Mouse (Mus musculus) hindbrain, embryonic 15.5 days (tissue): ENCODE data around the gene Snrnp40. TPM values are rescaled to one million over a fixed set of nuclear protein-coding genes. Genes with fewer than 3 reads are reported as not detected.

Experiments used
- ATAC-seq: fragments of 200-750 bp; cut with Nextera tagmentation; 2 replicates; pipeline ENCODE4 v1.8.0; 2017; ENCODE audit warnings: low read depth, moderate number of reproducible peaks, moderate TSS enrichment; ENCODE audit not compliant: low FRiP score
- H3K27ac ChIP-seq: fragments of 300-500 bp; sonication (generic); replicated peaks from 2 replicates; pipeline ENCODE4 v1.5.1; 2015; ENCODE audit warnings: mild to moderate bottlenecking, inconsistent platforms
- H3K27me3 ChIP-seq: fragments of 300-500 bp; sonication (generic); 2 replicates; pipeline ENCODE4 v1.6.1; 2015; ENCODE audit warnings: control low read depth, inconsistent platforms
- H3K36me3 ChIP-seq: fragments of 300-500 bp; sonication (generic); 2 replicates; pipeline ENCODE4 v1.6.1; 2015; ENCODE audit warnings: control low read depth, inconsistent platforms
- H3K4me1 ChIP-seq: fragments of 300-500 bp; sonication (generic); replicated peaks from 2 replicates; pipeline ENCODE4 v1.6.1; 2015; ENCODE audit warnings: control low read depth, inconsistent platforms
- H3K4me2 ChIP-seq: fragments of 300-500 bp; sonication (generic); 2 replicates; pipeline ENCODE4 v1.6.1; 2015; ENCODE audit warnings: moderate library complexity, mild to moderate bottlenecking, inconsistent platforms
- H3K4me3 ChIP-seq: fragments of 300-500 bp; sonication (generic); 2 replicates; pipeline ENCODE4 v1.5.1; 2015; ENCODE audit warnings: mild to moderate bottlenecking, inconsistent platforms
- H3K9ac ChIP-seq: fragments of 300-500 bp; sonication (generic); 2 replicates; pipeline ENCODE4 v1.6.1; 2015; ENCODE audit warnings: inconsistent platforms
- H3K9me3 ChIP-seq: fragments of 300-500 bp; sonication (generic); 2 replicates; pipeline ENCODE4 v1.6.1; 2016; ENCODE audit warnings: control low read depth, inconsistent platforms
- WGBS: fragments of 180-500 bp; shearing (Covaris S2); methylation state at CpG from one replicate; pipeline ENCODE4 v1.1.7; 2015; 5-methylcytosine and 5-hydroxymethylcytosine counted together
- polyA plus RNA-seq: library from polyadenylated mRNA; unstranded; fragments of >200 nt; fragmentation: Nextera tagmentation; extraction: Ambion mirVana; gene quantifications from 2 replicates; pipeline ENCODE4 v1.2.1, GENCODE M21; 2015

Gene Snrnp40
- polyA plus RNA-seq, result 95.3 and 98.3 TPM in 2 replicates

GRCm38 (mm10) chr4:130359486-130360237, at the start of gene Snrnp40, which contains the start of gene Zcchc17:
TSS of gene Snrnp40 (plus strand) at chr4:130360132.
TSS of gene Zcchc17 (minus strand) at chr4:130359943.
- H3K4me1 ChIP-seq, result peaks cover 27% of the 10 kb centered on the region
- H3K9me3 ChIP-seq, result no peaks in the 10 kb centered on the region
- no peaks in the 10 kb centered on the region for H3K27me3 ChIP-seq
- H3K36me3 ChIP-seq, result peaks cover 14% of the 10 kb centered on the region
- peak within 1 kb of the TSS; percentile 81 for H3K4me3 ChIP-seq
- ATAC-seq, result peak; percentile 99
- peak within 1 kb of the TSS; percentile 93 for H3K9ac ChIP-seq
- under 1% methylated on average over 49 of the region's 49 CpGs for WGBS
- H3K27ac ChIP-seq, result peak within 1 kb of the TSS; percentile 85
- H3K4me2 ChIP-seq, result peak within 1 kb of the TSS; percentile 81

DNA sequence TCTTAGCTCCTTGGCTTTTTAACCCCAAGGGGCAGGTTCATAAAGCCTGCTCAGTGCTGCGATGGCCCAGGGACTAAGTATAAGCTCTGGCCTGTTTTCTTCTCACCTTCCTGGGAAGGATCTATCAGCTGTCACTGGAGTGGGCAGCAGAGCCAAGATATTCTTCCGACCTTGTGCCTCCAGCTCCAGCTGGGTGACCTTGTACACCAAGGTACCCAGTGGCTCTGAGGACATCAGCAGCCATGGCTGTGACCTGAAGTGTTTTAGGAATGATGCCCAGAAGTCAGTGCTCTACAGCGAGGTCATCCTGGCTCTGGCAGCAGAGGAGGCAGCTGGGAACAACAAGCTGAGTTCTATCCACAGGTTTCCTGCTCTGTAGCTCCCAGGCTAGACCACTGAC, 47.4 kb upstream of the Snrnp40 start:
- H3K36me3 ChIP-seq, result peaks cover 20% of the 10 kb centered on the region
- no peaks in the 10 kb centered on the region for H3K27me3 ChIP-seq
- H3K9ac ChIP-seq, result no peak overlapping the region
- H3K27ac ChIP-seq, result no peak overlapping the region
- no peaks in the 10 kb centered on the region for H3K9me3 ChIP-seq
- H3K4me1 ChIP-seq, result peaks cover 25% of the 10 kb centered on the region
- no peak overlapping the region for H3K4me3 ChIP-seq
- H3K4me2 ChIP-seq, result no peak overlapping the region
- no peak for ATAC-seq
- WGBS, result 97% methylated on average over 3 of the region's 3 CpGs

DNA sequence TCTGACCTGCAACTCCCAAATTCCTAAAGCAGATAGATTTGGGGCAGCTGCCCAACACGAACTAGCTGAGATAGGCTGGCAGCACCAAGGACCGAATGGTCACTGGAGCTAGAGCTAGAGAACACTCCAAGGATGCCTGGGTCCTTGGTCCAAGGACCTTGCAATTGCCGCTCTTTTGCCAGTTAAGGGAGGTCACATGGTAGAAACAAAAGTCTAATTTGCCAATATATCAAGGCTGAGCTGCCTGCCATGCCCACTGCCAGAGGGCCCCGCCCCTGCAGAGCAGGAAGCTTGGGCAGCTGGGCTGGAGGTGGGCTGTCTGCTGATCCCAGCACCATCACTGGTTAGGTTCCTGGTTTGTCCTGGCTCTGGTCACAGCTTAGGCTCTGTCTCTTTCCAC, 46.4 kb upstream of the Snrnp40 start:
- Histone ChIP-seq H3K9me3 (no peaks in the 10 kb centered on the region), H3K4me3 (no peak overlapping the region), H3K9ac (no peak overlapping the region), H3K4me2 (no peak overlapping the region), H3K36me3 (peaks cover 21% of the 10 kb centered on the region), H3K27ac (no peak overlapping the region), H3K4me1 (peaks cover 20% of the 10 kb centered on the region), H3K27me3 (no peaks in the 10 kb centered on the region)
- 91% methylated on average over 4 of the region's 4 CpGs for WGBS
- ATAC-seq, result no peak

DNA sequence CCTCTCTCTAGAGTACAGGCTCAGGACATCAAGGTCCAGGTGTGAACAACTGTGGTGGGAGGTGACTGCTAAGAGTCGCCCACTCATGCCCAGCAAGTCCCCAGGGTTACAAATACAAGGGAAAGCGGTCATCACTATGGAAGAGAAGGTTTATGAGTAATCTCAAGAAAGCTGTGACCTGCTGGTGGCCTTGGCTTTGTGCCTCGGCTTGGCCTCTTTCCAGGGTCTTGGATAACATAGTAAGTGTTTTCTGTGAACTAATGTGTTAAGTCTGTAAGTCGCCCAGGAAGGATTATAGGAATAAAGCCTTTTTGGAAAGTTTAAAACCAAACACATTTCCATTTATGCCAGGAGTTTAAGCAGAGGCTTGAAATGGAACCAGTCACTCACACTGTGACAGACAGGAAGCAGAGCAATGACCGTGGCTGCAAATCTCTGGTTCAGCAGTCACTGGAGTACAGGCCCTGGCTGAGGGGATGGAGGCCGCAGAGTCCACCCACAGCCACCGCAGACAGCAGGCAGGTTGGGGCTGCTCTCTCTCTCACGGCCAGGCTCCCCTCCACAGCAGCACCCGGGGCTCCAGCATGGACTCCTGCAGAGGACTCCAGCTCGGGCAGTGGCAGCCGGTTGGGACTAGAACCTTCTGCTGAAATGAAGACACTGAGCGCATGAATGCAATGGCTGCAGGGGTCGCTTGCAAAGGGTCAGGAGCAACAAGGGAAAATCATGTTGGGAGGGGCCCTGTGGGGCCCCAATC, 44.0 kb upstream of the Snrnp40 start:
- no peaks in the 10 kb centered on the region for H3K27me3 ChIP-seq
- no peak for ATAC-seq
- no peak overlapping the region for H3K4me2 ChIP-seq
- H3K9me3 ChIP-seq, result no peaks in the 10 kb centered on the region
- H3K36me3 ChIP-seq, result peaks cover 25% of the 10 kb centered on the region
- H3K4me3 ChIP-seq, result no peak overlapping the region
- no peaks in the 10 kb centered on the region for H3K4me1 ChIP-seq
- H3K27ac ChIP-seq, result 0 out of 2 replicates have a peak overlapping the region, but pooled peaks have one; percentile 8
- WGBS, result 70% methylated on average over 13 of the region's 13 CpGs
- H3K9ac ChIP-seq, result no peak overlapping the region

DNA sequence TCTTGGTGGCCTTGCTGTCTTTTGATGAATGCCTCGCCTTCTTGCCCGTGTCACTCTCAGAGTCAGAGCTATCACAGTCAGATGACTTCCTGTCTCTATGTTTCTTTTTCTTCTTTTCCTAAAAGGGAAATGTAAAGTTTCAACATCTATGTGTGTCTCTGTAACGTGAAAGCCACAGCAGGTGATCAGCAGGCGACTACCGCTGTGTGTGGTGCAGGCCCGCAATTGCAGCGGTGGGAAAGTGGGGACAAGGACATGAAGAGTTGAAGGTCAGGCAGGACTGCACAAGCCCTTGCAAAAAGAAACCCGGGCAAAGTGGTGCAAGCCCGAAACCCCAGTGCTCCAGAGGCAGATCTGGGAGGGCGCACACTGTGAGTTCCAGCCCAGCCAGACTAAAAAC, 43.2 kb upstream of the Snrnp40 start:
- peaks cover 27% of the 10 kb centered on the region for H3K36me3 ChIP-seq

GRCm38 (mm10) chr4:130318122-130318521, 41.8 kb upstream of the Snrnp40 start:
- no peak overlapping the region for H3K27ac ChIP-seq
- H3K4me1 ChIP-seq, result no peaks in the 10 kb centered on the region
- no peaks in the 10 kb centered on the region for H3K9me3 ChIP-seq
- H3K27me3 ChIP-seq, result no peaks in the 10 kb centered on the region
- WGBS, result 59% methylated on average over 3 of the region's 3 CpGs
- H3K4me3 ChIP-seq, result no peak overlapping the region
- no peak overlapping the region for H3K4me2 ChIP-seq
- peaks cover 37% of the 10 kb centered on the region for H3K36me3 ChIP-seq
- no peak overlapping the region for H3K9ac ChIP-seq
- no peak for ATAC-seq

More for the DNA sequence above, 43.2 kb upstream of the Snrnp40 start:
- 81% methylated on average over 10 of the region's 10 CpGs for WGBS
- Histone ChIP-seq H3K9ac (no peak overlapping the region), H3K4me2 (no peak overlapping the region), H3K9me3 (no peaks in the 10 kb centered on the region), H3K27me3 (no peaks in the 10 kb centered on the region), H3K4me1 (no peaks in the 10 kb centered on the region), H3K27ac (no peak overlapping the region), H3K4me3 (no peak overlapping the region)
- no peak for ATAC-seq

GRCm38 (mm10) chr4:130319564-130319963, 40.4 kb upstream of the Snrnp40 start:
- Histone ChIP-seq H3K4me2 (no peak overlapping the region), H3K9ac (no peak overlapping the region), H3K4me3 (no peak overlapping the region), H3K36me3 (peaks cover 42% of the 10 kb centered on the region), H3K27me3 (no peaks in the 10 kb centered on the region), H3K9me3 (no peaks in the 10 kb centered on the region), H3K27ac (no peak overlapping the region), H3K4me1 (no peaks in the 10 kb centered on the region)
- ATAC-seq, result no peak
- 86% methylated on average over 7 of the region's 7 CpGs for WGBS

DNA sequence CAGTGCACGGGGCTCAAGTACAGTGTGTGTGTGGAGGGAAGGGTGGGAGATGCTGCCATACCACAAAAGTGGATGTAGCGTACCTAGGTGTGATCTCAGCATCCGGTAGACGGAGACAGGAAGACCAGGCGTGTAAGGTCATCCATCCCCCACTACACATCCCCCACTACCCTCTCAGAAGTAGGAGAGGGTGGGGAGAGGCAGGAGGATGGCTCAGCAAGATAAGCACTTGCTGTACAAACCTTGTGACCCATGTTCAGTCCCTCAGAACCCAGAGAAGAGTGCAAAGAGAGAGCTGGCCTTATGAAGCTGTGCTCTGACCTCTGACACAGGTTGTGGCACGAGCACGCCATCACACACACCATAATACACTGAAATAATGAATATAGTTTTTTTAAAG, 38.3 kb upstream of the Snrnp40 start:
- no peaks in the 10 kb centered on the region for H3K4me1 ChIP-seq
- peaks cover 48% of the 10 kb centered on the region for H3K36me3 ChIP-seq
- H3K27ac ChIP-seq, result no peak overlapping the region
- no peak overlapping the region for H3K4me3 ChIP-seq
- no peaks in the 10 kb centered on the region for H3K9me3 ChIP-seq
- ATAC-seq, result no peak
- WGBS, result 96% methylated on average over 7 of the region's 7 CpGs
- H3K27me3 ChIP-seq, result no peaks in the 10 kb centered on the region
- H3K4me2 ChIP-seq, result no peak overlapping the region
- no peak overlapping the region for H3K9ac ChIP-seq

GRCm38 (mm10) chr4:130322567-130322966, 37.4 kb upstream of the Snrnp40 start:
- Histone ChIP-seq H3K4me1 (no peaks in the 10 kb centered on the region), H3K36me3 (peaks cover 54% of the 10 kb centered on the region), H3K4me2 (no peak overlapping the region), H3K4me3 (no peak overlapping the region), H3K9ac (no peak overlapping the region), H3K9me3 (no peaks in the 10 kb centered on the region), H3K27me3 (no peaks in the 10 kb centered on the region), H3K27ac (no peak overlapping the region)
- WGBS, result 86% methylated on average over 7 of the region's 7 CpGs
- no peak for ATAC-seq

DNA sequence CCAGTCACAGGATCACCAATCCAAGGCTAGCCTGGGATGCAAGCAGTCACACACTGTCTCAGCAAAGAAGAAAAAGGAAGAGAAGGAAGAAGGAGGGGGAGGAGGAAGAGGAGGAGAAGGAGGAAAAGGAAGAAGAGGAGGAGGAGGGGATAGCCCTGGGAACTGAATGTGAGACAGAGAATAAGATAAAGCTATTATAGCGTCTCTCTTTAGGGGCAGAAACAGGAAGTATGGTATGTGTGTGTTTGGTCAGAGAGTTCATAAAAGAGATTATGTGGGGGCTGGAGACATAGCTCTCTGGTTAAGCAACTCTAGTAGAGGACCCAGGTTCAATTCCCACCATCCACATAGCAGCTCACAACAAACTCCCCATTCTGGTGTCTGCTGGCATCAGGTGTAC, 36.8 kb upstream of the Snrnp40 start:
- no peak for ATAC-seq
- WGBS, result 90% methylated on average over 1 of the region's 1 CpGs
- H3K4me3 ChIP-seq, result no peak overlapping the region
- no peak overlapping the region for H3K4me2 ChIP-seq
- H3K27me3 ChIP-seq, result no peaks in the 10 kb centered on the region
- peaks cover 54% of the 10 kb centered on the region for H3K36me3 ChIP-seq
- no peaks in the 10 kb centered on the region for H3K4me1 ChIP-seq
- no peaks in the 10 kb centered on the region for H3K9me3 ChIP-seq
- no peak overlapping the region for H3K9ac ChIP-seq
- no peak overlapping the region for H3K27ac ChIP-seq

- ATAC-seq, result no peak
- Histone ChIP-seq H3K4me3 (no peak overlapping the region), H3K9me3 (no peaks in the 10 kb centered on the region), H3K4me2 (no peak overlapping the region), H3K36me3 (peaks cover 53% of the 10 kb centered on the region), H3K9ac (no peak overlapping the region), H3K27ac (no peak overlapping the region), H3K27me3 (no peaks in the 10 kb centered on the region), H3K4me1 (no peaks in the 10 kb centered on the region)
- 75% methylated on average over 5 of the region's 5 CpGs for WGBS
Observed at GRCm38 (mm10) chr4:130323607-130324006, 36.3 kb upstream of the Snrnp40 start.

GRCm38 (mm10) chr4:130325446-130325845, 34.5 kb upstream of the Snrnp40 start:
- 95% methylated on average over 2 of the region's 2 CpGs for WGBS
- ATAC-seq, result no peak
- Histone ChIP-seq H3K4me2 (no peak overlapping the region), H3K36me3 (peaks cover 58% of the 10 kb centered on the region), H3K9ac (no peak overlapping the region), H3K27ac (no peak overlapping the region), H3K9me3 (no peaks in the 10 kb centered on the region), H3K4me3 (no peak overlapping the region), H3K4me1 (no peaks in the 10 kb centered on the region), H3K27me3 (no peaks in the 10 kb centered on the region)
